Mouse (Mus musculus): ENCODE measurements at regions not wholly inside any gene's neighbourhood (a gene's known extent, or its start where the extent isn't known, plus 50 kb on each side); places are given as distances from the start of the nearest gene placed in this dataset.

DNA sequence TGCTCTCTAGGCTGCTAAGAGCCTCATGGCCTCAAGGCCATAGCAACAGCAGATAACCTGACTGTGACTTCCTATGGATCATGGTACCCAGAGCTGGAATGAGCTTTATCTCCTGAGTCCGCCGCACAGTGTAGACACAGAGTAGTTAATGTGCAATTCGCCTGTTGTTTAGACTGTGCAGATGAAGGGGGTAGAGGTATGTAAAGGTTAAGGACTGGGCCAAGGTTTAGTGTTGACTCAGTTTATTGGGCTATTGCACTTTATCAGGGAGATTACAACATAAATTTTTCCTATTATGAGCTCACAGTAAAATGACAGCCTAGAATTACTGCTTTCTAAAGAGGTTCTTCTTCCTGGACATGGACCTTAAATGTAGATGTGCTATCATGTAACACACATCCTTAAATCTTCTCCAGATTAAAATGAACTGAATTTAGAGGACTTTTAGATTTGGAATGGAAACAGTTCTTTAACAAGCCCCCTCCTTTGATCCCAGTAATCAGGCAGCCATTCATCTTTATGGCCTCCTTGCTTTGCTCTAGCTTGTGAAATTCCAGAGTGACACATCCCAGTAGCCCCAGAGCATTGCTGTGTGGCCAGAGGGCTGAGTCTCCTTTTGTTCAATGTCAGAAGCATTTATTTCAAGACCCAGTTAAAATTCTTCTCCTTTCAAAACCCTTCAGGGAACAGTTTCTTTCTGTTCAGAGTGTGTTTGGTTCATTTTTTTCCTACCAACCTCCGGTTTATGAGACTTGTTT is 396.8 kb upstream of the Ctso start:
- no peak overlapping the region for H3K4me3 ChIP-seq (ENCODE audit: low read depth, low read length)
- no peak overlapping the region for H3K27ac ChIP-seq (ENCODE audit: insufficient read depth, low read length)
- TF ChIP-seq POLR2A (IDR thresholded peaks at IDR 0.05; ENCODE audit: insufficient read depth, low read length), result no peak
- no peak for TF ChIP-seq EP300 (IDR thresholded peaks at IDR 0.05; ENCODE audit: insufficient read depth, low read depth, low read length)
- no peak for TF ChIP-seq CTCF (IDR thresholded peaks at IDR 0.05; ENCODE audit: low read depth, low read length)

DNA sequence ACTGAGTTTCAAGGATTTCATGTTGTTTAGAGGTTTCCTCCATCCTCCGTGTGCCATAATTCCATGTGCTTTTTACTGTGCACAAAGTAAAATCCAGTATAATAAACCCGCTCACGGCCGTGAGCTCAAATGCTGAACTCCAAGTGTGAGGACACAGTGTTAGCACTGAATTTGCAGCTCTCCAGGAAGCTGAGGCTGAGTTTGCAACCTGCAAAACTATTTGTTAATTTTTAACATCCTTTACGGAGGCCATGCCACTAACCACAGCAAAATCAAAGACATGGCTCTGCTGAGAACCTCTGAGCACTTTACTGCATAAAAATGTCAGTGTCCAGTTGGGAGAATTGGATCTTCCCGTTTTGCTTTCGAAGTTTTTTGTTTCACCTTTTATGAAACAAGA is 377.6 kb upstream of the Ctso start:
- H3K27ac ChIP-seq (ENCODE audit: insufficient read depth, low read length), result no peak overlapping the region
- H3K9me3 ChIP-seq (replicated peaks; ENCODE audit: control insufficient read depth, insufficient read depth, low read length, poor library complexity, severe bottlenecking), result no peaks in the 10 kb centered on the region
- no peaks in the 10 kb centered on the region for H3K36me3 ChIP-seq (ENCODE audit: control insufficient read depth, insufficient read depth, low read length, poor library complexity, severe bottlenecking)
- H3K27me3 ChIP-seq (ENCODE audit: control insufficient read depth, insufficient read depth, low read length, poor library complexity, severe bottlenecking), result no peaks in the 10 kb centered on the region
- TF ChIP-seq EP300 (IDR thresholded peaks at IDR 0.05; ENCODE audit: insufficient read depth, low read depth, low read length) (no peak), CTCF (IDR thresholded peaks at IDR 0.05; ENCODE audit: low read depth, low read length) (no peak), POLR2A (IDR thresholded peaks at IDR 0.05; ENCODE audit: insufficient read depth, low read length) (no peak)
- no peak overlapping the region for H3K9ac ChIP-seq (ENCODE audit: low read depth, poor library complexity, severe bottlenecking)
- no peak overlapping the region for H3K4me3 ChIP-seq (ENCODE audit: low read depth, low read length)
- H3K4me1 ChIP-seq (ENCODE audit: control insufficient read depth, insufficient read depth, low read length), result no peaks in the 10 kb centered on the region

More for the DNA sequence above, 396.8 kb upstream of the Ctso start:
- Histone ChIP-seq H3K4me1 (ENCODE audit: control insufficient read depth, insufficient read depth, low read length) (no peaks in the 10 kb centered on the region), H3K36me3 (ENCODE audit: control insufficient read depth, insufficient read depth, low read length, poor library complexity, severe bottlenecking) (no peaks in the 10 kb centered on the region), H3K9ac (ENCODE audit: low read depth, poor library complexity, severe bottlenecking) (no peak overlapping the region), H3K27me3 (ENCODE audit: control insufficient read depth, insufficient read depth, low read length, poor library complexity, severe bottlenecking) (no peaks in the 10 kb centered on the region), H3K9me3 (replicated peaks; ENCODE audit: control insufficient read depth, insufficient read depth, low read length, poor library complexity, severe bottlenecking) (no peaks in the 10 kb centered on the region)

DNA sequence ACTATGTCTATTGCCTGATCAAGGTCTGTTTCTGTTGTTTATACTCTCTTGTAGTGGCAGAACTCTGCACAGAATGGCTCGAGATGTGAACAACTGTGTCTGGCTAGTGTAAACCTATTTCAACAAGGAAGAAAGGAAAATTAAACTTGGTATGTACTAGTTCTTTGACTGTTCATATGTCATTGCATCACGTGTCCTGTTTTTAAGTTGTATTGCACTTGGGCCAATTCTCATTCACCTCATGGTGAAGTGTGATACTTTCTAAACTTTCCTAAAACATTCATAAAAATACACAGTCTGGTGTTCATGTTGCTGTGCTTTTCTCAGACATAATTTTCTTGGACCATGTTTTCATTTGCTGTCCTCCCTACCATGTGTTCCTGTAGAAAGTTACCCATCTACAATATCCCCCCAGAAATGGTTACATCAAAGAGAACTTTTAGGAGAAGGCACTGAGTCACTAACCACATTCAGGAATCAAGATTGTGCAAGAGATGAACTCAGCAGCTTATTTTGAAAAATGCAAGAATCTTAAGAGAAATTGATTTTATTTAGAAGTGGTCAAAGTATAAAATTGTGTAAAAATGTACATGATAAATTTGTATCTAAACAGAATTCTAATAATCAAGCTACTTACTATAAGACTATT is 369.7 kb upstream of the Ctso start:
- Histone ChIP-seq H3K36me3 (ENCODE audit: control insufficient read depth, insufficient read depth, low read length, poor library complexity, severe bottlenecking) (no peaks in the 10 kb centered on the region), H3K4me3 (ENCODE audit: low read depth, low read length) (no peak overlapping the region), H3K9ac (ENCODE audit: low read depth, poor library complexity, severe bottlenecking) (no peak overlapping the region), H3K9me3 (replicated peaks; ENCODE audit: control insufficient read depth, insufficient read depth, low read length, poor library complexity, severe bottlenecking) (no peaks in the 10 kb centered on the region), H3K4me1 (ENCODE audit: control insufficient read depth, insufficient read depth, low read length) (no peaks in the 10 kb centered on the region), H3K27ac (ENCODE audit: insufficient read depth, low read length) (no peak overlapping the region), H3K27me3 (ENCODE audit: control insufficient read depth, insufficient read depth, low read length, poor library complexity, severe bottlenecking) (no peaks in the 10 kb centered on the region)
- no peak for TF ChIP-seq POLR2A (IDR thresholded peaks at IDR 0.05; ENCODE audit: insufficient read depth, low read length)
- TF ChIP-seq CTCF (IDR thresholded peaks at IDR 0.05; ENCODE audit: low read depth, low read length), result no peak
- TF ChIP-seq EP300 (IDR thresholded peaks at IDR 0.05; ENCODE audit: insufficient read depth, low read depth, low read length), result no peak

DNA sequence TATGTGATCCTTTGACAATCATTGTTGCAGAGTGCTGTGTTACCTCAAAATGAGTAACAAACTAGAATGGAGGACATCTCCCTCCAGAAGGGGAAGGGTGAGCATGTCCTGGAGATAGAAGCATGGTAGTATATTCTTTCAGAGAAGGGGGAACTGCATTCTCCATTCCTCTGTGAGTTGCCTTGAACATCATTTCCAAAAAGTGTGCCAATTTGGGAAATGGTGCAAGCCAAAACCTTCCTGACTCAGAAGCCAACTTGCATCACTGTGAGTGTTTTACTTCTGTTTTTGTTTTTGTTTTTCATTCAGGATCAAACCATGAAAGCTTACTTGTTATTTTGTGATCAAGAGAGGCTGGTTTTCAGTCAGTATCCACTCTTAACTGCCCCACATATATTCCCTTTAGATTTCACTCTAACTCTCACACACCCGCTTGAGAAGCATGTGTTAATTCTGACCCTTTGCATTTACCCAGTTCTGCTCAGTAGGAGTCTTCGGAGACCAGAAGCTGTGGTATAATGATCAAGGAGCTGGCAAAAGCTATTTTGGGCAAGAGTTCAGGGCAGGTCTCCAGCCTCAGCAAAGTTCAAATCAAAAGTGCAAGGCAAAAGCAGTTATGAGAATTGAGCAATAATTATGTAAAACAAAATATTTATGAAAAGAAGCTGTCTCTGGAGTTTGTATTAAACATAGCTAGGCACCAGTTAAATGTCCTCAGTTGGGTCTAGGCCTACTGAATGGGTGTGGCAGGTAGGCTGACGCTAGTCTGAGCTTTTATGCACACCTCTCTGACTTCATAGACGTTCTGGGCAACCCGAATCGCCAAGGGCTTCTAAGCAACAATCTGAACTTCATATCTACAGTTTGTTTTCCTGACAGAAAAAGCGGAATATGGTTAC is 368.3 kb upstream of the Ctso start:
- Histone ChIP-seq H3K4me3 (ENCODE audit: low read depth, low read length) (no peak overlapping the region), H3K36me3 (ENCODE audit: control insufficient read depth, insufficient read depth, low read length, poor library complexity, severe bottlenecking) (no peaks in the 10 kb centered on the region), H3K27ac (ENCODE audit: insufficient read depth, low read length) (no peak overlapping the region), H3K9me3 (replicated peaks; ENCODE audit: control insufficient read depth, insufficient read depth, low read length, poor library complexity, severe bottlenecking) (no peaks in the 10 kb centered on the region), H3K27me3 (ENCODE audit: control insufficient read depth, insufficient read depth, low read length, poor library complexity, severe bottlenecking) (no peaks in the 10 kb centered on the region), H3K4me1 (ENCODE audit: control insufficient read depth, insufficient read depth, low read length) (no peaks in the 10 kb centered on the region), H3K9ac (ENCODE audit: low read depth, poor library complexity, severe bottlenecking) (no peak overlapping the region)
- TF ChIP-seq POLR2A (IDR thresholded peaks at IDR 0.05; ENCODE audit: insufficient read depth, low read length), result no peak
- no peak for TF ChIP-seq CTCF (IDR thresholded peaks at IDR 0.05; ENCODE audit: low read depth, low read length)
- no peak for TF ChIP-seq EP300 (IDR thresholded peaks at IDR 0.05; ENCODE audit: insufficient read depth, low read depth, low read length)

DNA sequence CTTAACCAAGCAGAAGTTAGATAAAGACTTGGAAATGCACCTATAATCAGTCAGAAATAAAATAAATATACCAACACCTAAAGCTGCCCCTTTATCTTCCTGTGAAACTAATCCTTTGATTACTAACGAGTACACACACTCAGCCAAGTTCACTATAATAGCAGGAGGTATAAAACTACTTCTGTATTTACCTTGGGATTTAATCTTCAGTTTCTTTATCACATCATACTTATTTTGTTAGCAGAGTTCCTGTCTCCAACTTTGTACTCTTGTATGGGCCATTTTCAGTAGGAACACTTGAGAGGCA is 367.7 kb upstream of the Ctso start:
- Histone ChIP-seq H3K4me3 (ENCODE audit: low read depth, low read length) (no peak overlapping the region), H3K9me3 (replicated peaks; ENCODE audit: control insufficient read depth, insufficient read depth, low read length, poor library complexity, severe bottlenecking) (no peaks in the 10 kb centered on the region), H3K9ac (ENCODE audit: low read depth, poor library complexity, severe bottlenecking) (no peak overlapping the region), H3K4me1 (ENCODE audit: control insufficient read depth, insufficient read depth, low read length) (no peaks in the 10 kb centered on the region), H3K36me3 (ENCODE audit: control insufficient read depth, insufficient read depth, low read length, poor library complexity, severe bottlenecking) (no peaks in the 10 kb centered on the region), H3K27ac (ENCODE audit: insufficient read depth, low read length) (no peak overlapping the region), H3K27me3 (ENCODE audit: control insufficient read depth, insufficient read depth, low read length, poor library complexity, severe bottlenecking) (no peaks in the 10 kb centered on the region)
- TF ChIP-seq EP300 (IDR thresholded peaks at IDR 0.05; ENCODE audit: insufficient read depth, low read depth, low read length) (no peak), CTCF (IDR thresholded peaks at IDR 0.05; ENCODE audit: low read depth, low read length) (no peak), POLR2A (IDR thresholded peaks at IDR 0.05; ENCODE audit: insufficient read depth, low read length) (no peak)

All from ES-Bruce4 (cell line).